Mouse (Mus musculus) frontal cortex, postnatal 10 days (tissue): ENCODE measurements around the gene Cep170b.

Source experiments
- DNase-seq, 2 experiments: peaks; one replicate each; pipeline ENCODE4 v3.0.0; 2022; ENCODE audit warnings: low spot score in 2 of 2, mixed read lengths in 1 of 2

Gene Cep170b

DNA sequence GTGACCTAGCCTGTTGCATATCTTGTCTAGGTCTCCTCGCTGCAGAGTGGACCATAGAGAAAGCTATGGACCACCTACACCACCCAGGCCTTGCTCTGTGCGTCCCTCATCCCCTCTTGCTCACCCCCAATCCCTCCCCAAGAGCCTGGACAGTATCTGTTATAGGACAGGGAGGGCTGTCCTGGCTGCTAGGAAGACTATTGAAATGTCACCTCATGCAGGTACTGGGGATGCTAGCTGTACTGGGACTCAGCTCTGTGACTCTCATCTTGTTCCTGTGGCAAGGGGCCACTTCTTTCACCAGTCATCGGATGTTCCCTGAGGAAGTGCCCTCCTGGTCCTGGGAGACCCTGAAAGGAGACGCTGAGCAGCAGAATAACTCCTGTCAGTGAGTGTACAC lies 42.9 kb downstream of the Cep170b start:
- no peak for DNase-seq

GRCm38 (mm10) chr12:112764141-112764540 lies 43.9 kb downstream of the Cep170b start:
- DNase-seq, result no peak

- no peak for DNase-seq
Observed at GRCm38 (mm10) chr12:112764991-112765390, 44.7 kb downstream of the Cep170b start.

DNA sequence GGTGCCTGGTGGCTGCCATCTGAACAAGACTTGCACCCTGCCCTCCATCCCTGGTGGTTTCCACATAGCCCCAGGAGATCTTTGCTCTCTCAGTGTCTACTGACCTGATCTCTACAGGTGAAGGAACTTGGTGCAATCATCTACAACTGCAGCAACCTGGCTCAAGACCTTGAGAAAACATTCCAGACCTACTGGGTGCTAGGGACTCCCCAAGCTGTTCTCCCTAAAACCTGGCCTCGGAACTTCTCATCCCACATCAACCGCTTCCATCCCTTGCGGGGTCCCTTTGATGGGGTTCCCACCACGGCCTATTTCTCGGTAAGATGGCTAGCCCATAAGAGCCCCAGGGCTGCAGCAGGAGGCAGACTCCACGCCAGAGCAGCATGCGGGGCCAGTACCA lies 46.3 kb downstream of the Cep170b start:
- no peak for DNase-seq

- DNase-seq, result no peak
Observed at GRCm38 (mm10) chr12:112767036-112767890, 47.0 kb downstream of the Cep170b start.

DNA sequence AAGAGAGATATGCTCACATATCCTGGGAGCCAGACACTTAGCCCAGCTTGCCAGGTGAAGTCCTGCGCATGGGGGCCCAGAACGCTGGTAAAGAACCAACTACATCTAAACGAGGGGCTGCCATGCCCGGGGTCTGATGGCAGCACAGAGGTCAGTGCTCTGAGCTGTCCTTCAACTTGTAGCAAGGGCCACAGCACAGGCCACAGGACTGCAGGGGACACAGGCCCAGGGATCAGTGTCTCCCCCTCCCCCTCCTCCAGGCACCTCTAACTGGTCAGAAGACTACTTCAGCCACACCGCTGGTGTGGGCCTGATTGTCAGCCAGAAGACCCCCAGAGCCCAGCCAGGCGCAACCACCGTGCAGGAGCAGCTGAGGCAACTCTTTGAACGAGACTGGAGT lies 47.9 kb downstream of the Cep170b start:
- no peak for DNase-seq

DNA sequence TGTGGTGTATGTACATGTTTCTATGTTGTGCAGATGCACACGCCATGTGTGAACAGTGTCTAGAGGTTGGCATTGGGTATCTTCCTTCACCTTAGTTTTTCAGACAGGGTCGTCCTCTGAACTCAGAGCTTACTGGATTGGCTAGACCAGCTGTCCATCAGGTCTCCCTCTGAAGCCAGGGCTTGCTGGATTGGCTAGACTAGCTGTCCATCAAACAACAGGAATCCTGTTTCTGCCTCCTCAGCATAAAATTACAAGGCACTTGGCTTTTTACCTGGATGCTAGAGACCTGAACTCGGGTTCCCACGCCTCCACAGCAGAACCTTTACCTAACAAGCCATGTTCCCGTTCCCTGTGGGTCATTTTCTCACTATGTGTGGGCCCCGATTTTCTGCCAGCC lies 48.8 kb downstream of the Cep170b start:
- DNase-seq, result no peak

- no peak for DNase-seq
Observed at GRCm38 (mm10) chr12:112769751-112770150, 49.5 kb downstream of the Cep170b start.

DNA sequence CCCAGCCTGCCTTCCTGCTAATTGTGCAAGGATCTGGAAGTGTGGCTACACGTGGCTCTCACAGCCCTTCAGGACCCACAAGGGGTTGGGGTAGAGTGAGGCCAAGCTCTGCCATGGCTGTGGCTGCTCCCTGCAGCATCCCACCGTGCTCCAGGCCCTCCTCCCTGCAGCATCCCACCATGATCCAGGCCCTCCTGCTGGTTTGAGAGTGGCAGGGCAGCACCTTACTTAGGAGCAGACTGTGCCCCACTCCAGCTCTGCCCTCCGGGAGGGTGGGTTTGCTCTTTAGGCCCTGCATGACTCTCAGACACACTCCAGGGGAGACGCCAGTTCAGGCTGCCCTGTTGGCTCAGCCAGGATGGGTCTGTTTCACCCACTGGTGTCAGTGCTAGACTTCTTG lies 50.1 kb downstream of the Cep170b start:
- no peak for DNase-seq

DNA sequence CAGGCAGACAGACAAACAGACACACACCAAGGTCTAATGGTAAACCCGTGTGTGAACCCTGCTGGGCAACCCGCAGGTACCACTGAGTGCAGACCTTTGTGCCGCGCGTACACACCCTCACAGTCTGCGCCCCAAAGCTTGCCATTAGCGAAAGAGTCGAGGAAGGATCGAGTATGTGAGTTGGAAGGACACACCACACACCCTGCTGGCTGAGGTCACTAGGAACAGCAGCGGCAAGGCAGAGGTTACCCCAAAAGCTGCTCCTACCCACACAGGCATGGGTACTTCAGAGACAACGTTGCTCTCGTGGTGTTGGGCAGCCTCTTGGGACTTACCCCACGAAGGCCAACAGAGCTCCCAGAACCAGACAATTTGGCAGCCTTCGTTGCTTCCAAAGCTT lies 52.1 kb downstream of the Cep170b start:
- no peak for DNase-seq

- DNase-seq, result no peak
Observed at GRCm38 (mm10) chr12:112773366-112773765, 53.1 kb downstream of the Cep170b start.

GRCm38 (mm10) chr12:112774026-112774425 lies 53.8 kb downstream of the Cep170b start:
- DNase-seq, result no peak

DNA sequence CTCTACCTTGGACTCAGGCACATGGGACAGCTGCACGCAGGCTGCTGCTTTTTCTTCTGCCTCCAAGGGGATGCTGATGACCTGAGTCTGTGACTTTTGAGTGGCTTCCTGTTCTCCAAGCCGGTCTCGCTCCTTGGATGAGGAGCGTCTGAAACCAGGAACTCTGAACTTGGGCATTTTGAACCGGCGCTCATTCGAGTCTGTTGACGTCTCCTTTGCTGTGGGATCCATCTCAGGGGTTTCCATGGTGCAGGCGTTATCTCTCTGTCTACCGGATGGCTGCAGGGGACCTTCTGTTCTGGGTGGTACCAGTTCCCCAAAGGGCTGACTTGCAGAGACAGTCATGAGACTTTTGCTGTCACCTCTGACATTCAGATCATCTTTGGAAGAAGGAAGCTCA lies 54.2 kb downstream of the Cep170b start:
- DNase-seq, result no peak

DNA sequence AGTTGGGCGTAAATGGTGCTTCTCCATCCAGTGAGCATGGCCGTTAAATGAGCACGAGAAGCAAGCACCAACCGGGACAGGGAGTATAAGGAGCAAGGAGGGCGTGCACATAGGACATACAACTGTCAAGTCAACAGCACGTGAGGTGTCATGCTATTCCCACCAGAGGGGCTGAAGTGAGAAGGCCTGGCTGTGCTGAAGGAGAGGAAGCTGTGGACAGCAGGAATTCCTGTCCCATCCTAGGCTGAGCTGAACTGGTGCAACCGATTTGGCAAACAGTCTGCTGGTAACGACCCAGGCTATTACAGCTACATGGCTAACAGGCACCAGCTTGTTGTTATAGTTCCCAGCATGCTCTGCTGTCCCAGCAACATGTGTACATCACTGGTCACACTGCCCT lies 70.8 kb downstream of the Cep170b start:
- no peak for DNase-seq

GRCm38 (mm10) chr12:112793601-112794355 lies 73.5 kb downstream of the Cep170b start:
- no peak for DNase-seq

DNA sequence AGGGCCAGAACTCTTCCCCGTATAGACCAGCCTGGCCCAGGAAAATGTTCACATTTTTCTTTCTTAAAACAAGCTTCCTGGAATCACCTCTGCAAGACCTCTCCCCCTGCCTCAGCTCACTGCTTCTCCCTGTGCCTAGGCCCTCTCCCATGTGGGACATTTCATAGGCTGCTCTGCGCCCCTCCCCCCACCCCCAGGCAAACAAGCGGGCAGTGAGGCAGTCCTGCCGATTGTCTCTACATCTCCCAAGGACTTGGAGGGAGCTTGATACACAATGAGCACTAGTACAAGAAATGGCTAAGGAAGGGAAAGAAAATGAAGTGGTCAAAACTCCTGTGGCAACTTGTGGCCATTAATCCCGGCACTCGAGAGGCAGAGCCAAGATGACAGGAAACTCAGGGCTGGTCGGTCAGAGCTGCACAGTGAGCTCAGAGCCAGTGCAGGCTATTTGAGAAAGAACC lies 74.1 kb downstream of the Cep170b start:
- no peak for DNase-seq

DNA sequence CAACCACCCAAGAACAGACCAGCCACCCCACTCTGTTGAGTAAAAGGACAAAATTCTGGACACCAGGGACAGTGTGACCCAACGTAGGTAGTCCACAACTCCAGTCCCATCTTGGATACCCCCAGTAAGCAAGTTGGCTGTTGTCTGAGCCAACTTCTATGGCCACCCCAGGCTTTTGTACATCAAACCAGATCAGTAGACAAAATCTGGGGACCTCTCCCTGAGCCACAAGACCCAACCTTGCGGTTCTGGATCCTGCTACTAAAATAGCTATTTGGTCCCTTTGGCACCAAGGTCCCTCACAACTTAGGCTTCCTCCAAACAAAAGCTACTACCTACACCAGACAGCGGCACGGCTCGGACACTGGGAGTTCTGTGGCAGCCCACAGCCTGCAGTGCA lies 74.7 kb downstream of the Cep170b start:
- DNase-seq, result no peak

- no peak for DNase-seq
Observed at GRCm38 (mm10) chr12:112795466-112796104, 75.3 kb downstream of the Cep170b start.
